18 mouse cellular contexts compared by ENCODE assay signal in genomic region chr5:75004755-75005154, GRCm38 (mm10).
"Had no signal": no experiment of that assay in that cellular context is flagged by ENCODE, and none has a peak within 500 bp of the region (broad histone marks: within the 10 kb centered on the region; RNA-seq: fewer than 3 reads in every experiment).

No protein-coding gene starts in this region.

- H3K4me1 ChIP-seq: liver, embryonic 15.5 days; lung, embryonic 15.5 days; midbrain, embryonic 15.5 days; neural tube, embryonic 12.5 days had no signal

- H3K4me3 ChIP-seq: liver, embryonic 15.5 days; lung, embryonic 15.5 days; megakaryocyte, embryonic 14.5 days; midbrain, embryonic 13.5 days; midbrain, embryonic 15.5 days; neural tube, embryonic 12.5 days had no signal

- ATAC-seq: lung, postnatal 0 days; midbrain, embryonic 13.5 days; midbrain, embryonic 15.5 days had no signal

- H3K27ac ChIP-seq: liver, embryonic 15.5 days; lung, embryonic 15.5 days; macrophage; midbrain, embryonic 13.5 days; midbrain, embryonic 15.5 days; neural tube, embryonic 12.5 days had no signal

- H3K4me2 ChIP-seq: liver, embryonic 15.5 days; lung, embryonic 15.5 days; midbrain, embryonic 11.5 days; midbrain, embryonic 13.5 days; midbrain, embryonic 15.5 days; neural tube, embryonic 12.5 days had no signal

- H3K9ac ChIP-seq: liver, embryonic 15.5 days; lung, embryonic 15.5 days; midbrain, embryonic 13.5 days; midbrain, embryonic 15.5 days; neural tube, embryonic 12.5 days had no signal

- H3K27me3 ChIP-seq: liver, embryonic 15.5 days; lung, embryonic 15.5 days; megakaryocyte, embryonic 14.5 days had no signal

- DNase-seq: lung, adult 2 months; lung, postnatal 14 days; lung, postnatal 36 days; retina, postnatal 1 day; right cerebral cortex, adult 18-20 months; right cerebral cortex, postnatal 14 days; thymus, adult 18-20 months; thymus, postnatal 14 days; thymus, postnatal 36 days had no signal

- H3K9me3 ChIP-seq: liver, embryonic 15.5 days; lung, embryonic 15.5 days; megakaryocyte, embryonic 14.5 days; midbrain, embryonic 13.5 days; midbrain, embryonic 15.5 days had no signal
